Mouse (Mus musculus): ENCODE results near the gene Fam129a. TPM values are rescaled to one million over a fixed set of nuclear protein-coding genes. Genes with fewer than 3 reads are reported as not detected.

The Fam129a gene
- polyA plus RNA-seq, 1 experiment from 2014 or later = 0.60 TPM

DNA sequence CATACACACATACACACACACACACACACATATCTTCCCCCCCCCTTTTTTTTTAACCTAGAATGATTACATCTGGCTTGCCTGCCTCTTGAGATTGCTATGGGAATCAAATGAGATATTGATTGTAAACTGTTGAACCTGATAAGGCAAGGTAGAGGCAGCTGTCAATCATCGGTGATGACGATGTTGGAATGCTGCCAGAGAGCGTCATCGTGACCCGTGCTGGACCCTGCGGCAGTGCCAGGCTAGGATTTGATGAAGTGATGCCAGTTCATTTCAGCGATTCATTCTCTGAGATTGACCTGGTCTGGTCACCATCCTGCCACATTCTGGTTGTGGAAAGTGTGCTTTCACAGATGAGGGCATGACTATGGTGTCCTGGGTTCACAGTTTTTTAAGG lies 108.2 kb downstream of the Fam129a start:
- Histone ChIP-seq H3K4me3 (ENCODE audit: low read depth, low read length) (no peak overlapping the region), H3K27ac (ENCODE audit: low read depth, low read length) (no peak overlapping the region), H3K36me3 (ENCODE audit: control insufficient read depth, insufficient read depth, low read length) (no peaks in the 10 kb centered on the region), H3K27me3 (ENCODE audit: control insufficient read depth, insufficient read depth, low read length) (no peaks in the 10 kb centered on the region), H3K9me3 (ENCODE audit: control insufficient read depth, low read length) (no peaks in the 10 kb centered on the region), H3K4me2 (replicated peaks; ENCODE audit: low read depth, low read length) (no peak overlapping the region), H3K4me1 (replicated peaks; ENCODE audit: control insufficient read depth, insufficient read depth, low read length) (no peaks in the 10 kb centered on the region), H3K9ac (ENCODE audit: low read depth, low read length) (no peak overlapping the region)
- WGBS = 91% methylated on average over 7 of the region's 7 CpGs
- DNase-seq (ENCODE audit: low spot score) = no peak
- ATAC-seq (ENCODE audit: low FRiP score) = no peak

DNA sequence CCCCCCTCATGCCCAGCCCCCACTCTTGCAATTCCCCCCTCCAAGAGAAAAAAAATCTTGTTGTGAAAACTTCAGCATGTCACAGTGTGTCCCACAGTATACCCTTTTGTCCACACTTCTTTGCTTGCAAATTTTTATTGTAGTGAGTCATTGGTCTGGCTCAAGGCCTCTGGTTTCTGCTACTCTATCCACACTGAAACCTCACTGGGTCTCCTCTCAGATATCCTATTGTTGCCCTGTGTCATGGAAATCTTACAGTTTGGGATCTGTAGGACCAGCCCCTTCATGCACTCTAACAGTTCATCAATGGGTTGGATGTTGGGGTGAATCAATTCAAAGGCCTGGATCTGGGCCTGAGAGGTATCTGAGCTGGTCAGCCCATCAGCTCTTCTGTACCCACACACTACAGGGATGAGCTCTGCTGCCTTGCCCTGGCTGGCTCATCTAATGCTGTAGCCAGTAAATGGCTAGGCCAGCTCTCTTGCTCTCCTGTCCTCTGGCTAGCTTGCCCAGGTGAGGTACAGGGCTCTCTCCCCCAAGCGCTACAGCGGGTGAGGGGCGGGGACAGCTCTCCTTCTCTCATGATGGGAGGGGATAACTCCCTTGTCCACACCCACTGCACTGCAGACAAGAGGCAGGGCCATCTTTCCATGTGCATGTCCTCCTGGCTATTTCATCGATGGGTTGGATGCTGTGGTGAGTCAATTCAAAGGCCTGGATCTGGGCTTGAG lies 109.1 kb downstream of the Fam129a start:
- Histone ChIP-seq H3K4me1 (replicated peaks; ENCODE audit: control insufficient read depth, insufficient read depth, low read length) (no peaks in the 10 kb centered on the region), H3K4me2 (replicated peaks; ENCODE audit: low read depth, low read length) (no peak overlapping the region), H3K9me3 (ENCODE audit: control insufficient read depth, low read length) (no peaks in the 10 kb centered on the region), H3K4me3 (ENCODE audit: low read depth, low read length) (no peak overlapping the region), H3K27me3 (ENCODE audit: control insufficient read depth, insufficient read depth, low read length) (no peaks in the 10 kb centered on the region), H3K27ac (ENCODE audit: low read depth, low read length) (no peak overlapping the region), H3K9ac (ENCODE audit: low read depth, low read length) (no peak overlapping the region), H3K36me3 (ENCODE audit: control insufficient read depth, insufficient read depth, low read length) (no peaks in the 10 kb centered on the region)
- DNase-seq (ENCODE audit: low spot score) (no peak), ATAC-seq (ENCODE audit: low FRiP score) (no peak)
- 92% methylated on average over 4 of the region's 4 CpGs for WGBS

DNA sequence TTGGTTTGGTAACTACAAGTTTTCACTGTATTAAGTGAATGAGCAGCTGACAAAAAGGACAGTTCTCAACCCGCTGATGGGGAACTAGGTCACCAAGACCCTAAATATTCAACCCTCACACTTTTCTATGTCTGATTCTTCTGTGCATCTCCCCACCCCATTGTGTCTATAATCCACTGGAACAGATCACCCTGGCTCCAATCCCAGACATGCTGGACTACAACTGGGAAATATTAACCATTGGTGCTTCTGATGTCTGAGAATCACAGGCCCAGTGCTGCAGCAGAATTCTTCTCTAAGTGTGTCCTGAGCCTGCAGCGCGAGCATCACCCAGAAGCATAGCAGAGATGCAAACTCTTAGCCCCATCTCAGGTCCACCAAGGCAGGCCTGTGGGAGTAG lies 110.0 kb downstream of the Fam129a start:
- Histone ChIP-seq H3K9ac (ENCODE audit: low read depth, low read length) (no peak overlapping the region), H3K4me2 (replicated peaks; ENCODE audit: low read depth, low read length) (no peak overlapping the region), H3K27me3 (ENCODE audit: control insufficient read depth, insufficient read depth, low read length) (no peaks in the 10 kb centered on the region), H3K4me1 (replicated peaks; ENCODE audit: control insufficient read depth, insufficient read depth, low read length) (no peaks in the 10 kb centered on the region), H3K36me3 (ENCODE audit: control insufficient read depth, insufficient read depth, low read length) (no peaks in the 10 kb centered on the region), H3K4me3 (ENCODE audit: low read depth, low read length) (no peak overlapping the region), H3K9me3 (ENCODE audit: control insufficient read depth, low read length) (no peaks in the 10 kb centered on the region), H3K27ac (ENCODE audit: low read depth, low read length) (no peak overlapping the region)
- ATAC-seq (ENCODE audit: low FRiP score) = no peak
- DNase-seq (ENCODE audit: low spot score) = no peak
- WGBS = 96% methylated on average over 3 of the region's 3 CpGs

DNA sequence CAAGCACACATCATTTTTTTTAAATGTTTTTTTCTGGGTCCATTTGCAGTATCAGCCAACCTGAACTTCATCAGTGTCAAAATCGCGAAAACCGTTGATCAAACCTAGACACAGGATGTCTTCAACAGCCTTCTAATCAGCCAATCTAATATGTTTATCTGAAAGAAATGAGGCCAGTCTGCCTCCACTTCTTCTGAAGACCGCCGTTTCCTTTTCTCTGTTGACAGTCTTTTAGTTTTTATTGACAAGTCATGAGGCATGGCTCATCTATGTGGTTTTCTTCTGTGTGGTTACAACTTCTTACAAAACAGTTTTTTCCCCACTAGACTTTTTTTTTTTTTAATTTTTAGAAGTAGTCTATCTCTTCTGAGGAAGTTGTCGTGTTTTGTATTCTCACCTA lies 111.9 kb downstream of the Fam129a start:
- H3K9me3 ChIP-seq (ENCODE audit: control insufficient read depth, low read length) = no peaks in the 10 kb centered on the region
- WGBS = 86% methylated on average over 6 of the region's 6 CpGs
- no peak for DNase-seq (ENCODE audit: low spot score)
- H3K4me1 ChIP-seq (replicated peaks; ENCODE audit: control insufficient read depth, insufficient read depth, low read length) = no peaks in the 10 kb centered on the region
- no peak overlapping the region for H3K9ac ChIP-seq (ENCODE audit: low read depth, low read length)
- no peak overlapping the region for H3K4me2 ChIP-seq (replicated peaks; ENCODE audit: low read depth, low read length)
- no peak for ATAC-seq (ENCODE audit: low FRiP score)
- no peak overlapping the region for H3K27ac ChIP-seq (ENCODE audit: low read depth, low read length)
- H3K36me3 ChIP-seq (ENCODE audit: control insufficient read depth, insufficient read depth, low read length) = no peaks in the 10 kb centered on the region
- H3K27me3 ChIP-seq (ENCODE audit: control insufficient read depth, insufficient read depth, low read length) = no peaks in the 10 kb centered on the region
- no peak overlapping the region for H3K4me3 ChIP-seq (ENCODE audit: low read depth, low read length)

DNA sequence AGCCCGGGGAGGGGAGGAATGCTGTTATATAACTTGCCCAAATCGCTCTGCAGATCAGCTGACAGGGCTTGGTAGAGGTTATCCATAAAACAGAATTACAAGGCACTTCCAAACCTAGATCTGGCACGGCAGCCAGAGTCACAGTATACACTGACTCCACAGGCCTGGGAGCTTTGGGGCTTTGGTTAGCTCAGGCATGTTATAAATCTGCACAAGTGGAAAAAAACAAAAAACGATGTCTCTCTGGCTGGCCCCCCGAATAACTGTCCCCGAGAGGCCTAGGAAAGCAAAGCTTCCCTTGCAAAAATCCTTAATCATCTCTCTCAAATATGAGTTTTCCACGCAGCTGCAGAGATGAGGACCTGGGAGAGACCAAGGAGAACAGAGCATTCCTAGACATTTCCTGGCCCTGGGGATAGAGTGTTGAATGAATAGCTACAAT lies 113.5 kb downstream of the Fam129a start:
- no peak for DNase-seq (ENCODE audit: low spot score)
- Histone ChIP-seq H3K36me3 (ENCODE audit: control insufficient read depth, insufficient read depth, low read length) (no peaks in the 10 kb centered on the region), H3K27me3 (ENCODE audit: control insufficient read depth, insufficient read depth, low read length) (no peaks in the 10 kb centered on the region), H3K4me1 (replicated peaks; ENCODE audit: control insufficient read depth, insufficient read depth, low read length) (no peaks in the 10 kb centered on the region), H3K27ac (ENCODE audit: low read depth, low read length) (no peak overlapping the region), H3K4me2 (replicated peaks; ENCODE audit: low read depth, low read length) (no peak overlapping the region), H3K4me3 (ENCODE audit: low read depth, low read length) (no peak overlapping the region), H3K9me3 (ENCODE audit: control insufficient read depth, low read length) (no peaks in the 10 kb centered on the region), H3K9ac (ENCODE audit: low read depth, low read length) (no peak overlapping the region)
- no peak for ATAC-seq (ENCODE audit: low FRiP score)
- 83% methylated on average over 7 of the region's 7 CpGs for WGBS

DNA sequence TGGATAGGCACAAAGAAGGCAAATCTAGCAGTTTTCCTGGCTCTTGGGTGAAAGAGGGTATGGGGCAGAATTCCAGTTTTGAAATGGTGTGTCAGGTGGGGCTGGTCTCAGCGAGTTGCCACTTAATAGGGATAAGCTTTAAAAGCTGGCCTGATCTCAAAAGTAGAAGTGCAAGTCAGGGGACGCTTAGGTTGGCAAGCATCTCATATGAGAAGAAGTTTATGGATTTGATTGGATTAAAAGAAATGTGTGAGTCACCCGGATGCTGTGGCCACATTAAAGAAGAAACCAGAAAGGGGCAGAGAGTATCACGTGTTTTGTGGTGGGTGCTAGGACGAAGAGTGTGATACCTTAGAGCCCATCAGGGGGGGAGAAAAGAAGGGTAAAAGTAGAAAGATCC lies 114.0 kb downstream of the Fam129a start:
- Histone ChIP-seq H3K9ac (ENCODE audit: low read depth, low read length) (no peak overlapping the region), H3K27ac (ENCODE audit: low read depth, low read length) (no peak overlapping the region), H3K36me3 (ENCODE audit: control insufficient read depth, insufficient read depth, low read length) (no peaks in the 10 kb centered on the region), H3K9me3 (ENCODE audit: control insufficient read depth, low read length) (no peaks in the 10 kb centered on the region), H3K4me1 (replicated peaks; ENCODE audit: control insufficient read depth, insufficient read depth, low read length) (no peaks in the 10 kb centered on the region), H3K27me3 (ENCODE audit: control insufficient read depth, insufficient read depth, low read length) (no peaks in the 10 kb centered on the region), H3K4me2 (replicated peaks; ENCODE audit: low read depth, low read length) (no peak overlapping the region), H3K4me3 (ENCODE audit: low read depth, low read length) (no peak overlapping the region)
- DNase-seq (ENCODE audit: low spot score) (no peak), ATAC-seq (ENCODE audit: low FRiP score) (no peak)
- 82% methylated on average over 5 of the region's 5 CpGs for WGBS

DNA sequence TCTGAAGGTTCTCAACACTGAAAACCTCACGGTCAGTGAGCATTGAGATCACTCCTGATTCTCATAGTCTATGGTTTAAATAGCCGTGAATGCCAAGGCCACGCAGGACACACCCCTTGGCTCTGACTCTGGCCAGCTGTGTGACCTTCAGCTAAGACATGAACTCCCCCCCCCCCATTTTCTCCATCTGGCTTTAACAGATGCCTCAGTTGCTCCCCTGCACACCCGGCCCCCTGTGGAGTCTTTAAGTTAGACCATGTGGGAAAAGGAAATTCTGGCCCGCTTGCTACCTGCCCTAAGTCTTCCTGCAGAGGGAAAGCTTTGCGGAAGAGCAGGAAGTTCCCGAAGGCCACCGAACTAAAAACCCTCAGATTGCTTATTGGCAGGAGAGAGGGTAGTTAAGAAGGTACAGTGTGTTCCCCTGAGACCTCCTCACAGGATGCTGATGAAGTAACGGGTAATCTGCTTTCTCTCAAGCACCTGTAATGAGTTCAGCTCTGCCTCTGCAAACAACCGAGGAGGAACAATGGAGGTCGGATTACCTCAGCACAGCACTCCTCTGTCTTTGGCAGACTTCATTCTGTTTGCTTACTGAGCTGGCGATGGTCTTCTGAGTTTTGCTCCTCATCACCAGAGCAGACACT lies 114.8 kb downstream of the Fam129a start:
- Histone ChIP-seq H3K36me3 (ENCODE audit: control insufficient read depth, insufficient read depth, low read length) (no peaks in the 10 kb centered on the region), H3K9ac (ENCODE audit: low read depth, low read length) (no peak overlapping the region)
- WGBS = 16% methylated on average over 12 of the region's 12 CpGs

DNA sequence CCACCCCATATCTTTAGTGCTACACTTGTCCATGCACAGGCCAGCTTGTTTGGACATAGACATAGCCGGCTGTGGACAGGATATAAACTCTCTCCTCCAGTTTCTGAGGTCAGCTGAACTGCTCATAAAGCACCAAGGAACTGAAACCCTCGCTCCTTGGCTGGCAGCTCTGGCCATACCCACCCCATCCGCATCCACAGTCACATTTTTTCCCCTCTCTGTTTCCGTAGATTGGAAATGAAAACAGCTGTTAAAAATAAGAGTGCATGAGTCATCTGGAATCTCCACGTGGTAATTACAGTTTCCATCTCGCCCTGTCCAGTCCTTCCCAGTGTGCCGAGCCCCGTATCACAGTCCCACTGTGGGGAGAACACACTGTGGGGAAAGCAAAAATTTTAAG lies 115.7 kb downstream of the Fam129a start:
- Histone ChIP-seq H3K4me1 (replicated peaks; ENCODE audit: control insufficient read depth, insufficient read depth, low read length) (no peaks in the 10 kb centered on the region), H3K4me3 (ENCODE audit: low read depth, low read length) (no peak overlapping the region), H3K27ac (ENCODE audit: low read depth, low read length) (no peak overlapping the region), H3K9me3 (ENCODE audit: control insufficient read depth, low read length) (no peaks in the 10 kb centered on the region), H3K27me3 (ENCODE audit: control insufficient read depth, insufficient read depth, low read length) (no peaks in the 10 kb centered on the region), H3K36me3 (ENCODE audit: control insufficient read depth, insufficient read depth, low read length) (no peaks in the 10 kb centered on the region), H3K4me2 (replicated peaks; ENCODE audit: low read depth, low read length) (no peak overlapping the region), H3K9ac (ENCODE audit: low read depth, low read length) (no peak overlapping the region)
- DNase-seq (ENCODE audit: low spot score) (no peak), ATAC-seq (ENCODE audit: low FRiP score) (no peak)
- WGBS = 61% methylated on average over 8 of the region's 8 CpGs

More for the DNA sequence above, 114.8 kb downstream of the Fam129a start:
- H3K4me2 ChIP-seq (replicated peaks; ENCODE audit: low read depth, low read length) = no peak overlapping the region
- no peak overlapping the region for H3K27ac ChIP-seq (ENCODE audit: low read depth, low read length)
- H3K4me3 ChIP-seq (ENCODE audit: low read depth, low read length) = no peak overlapping the region
- H3K27me3 ChIP-seq (ENCODE audit: control insufficient read depth, insufficient read depth, low read length) = no peaks in the 10 kb centered on the region
- H3K4me1 ChIP-seq (replicated peaks; ENCODE audit: control insufficient read depth, insufficient read depth, low read length) = no peaks in the 10 kb centered on the region
- ATAC-seq (ENCODE audit: low FRiP score) (no peak), DNase-seq (ENCODE audit: low spot score) (no peak)
- no peaks in the 10 kb centered on the region for H3K9me3 ChIP-seq (ENCODE audit: control insufficient read depth, low read length)

DNA sequence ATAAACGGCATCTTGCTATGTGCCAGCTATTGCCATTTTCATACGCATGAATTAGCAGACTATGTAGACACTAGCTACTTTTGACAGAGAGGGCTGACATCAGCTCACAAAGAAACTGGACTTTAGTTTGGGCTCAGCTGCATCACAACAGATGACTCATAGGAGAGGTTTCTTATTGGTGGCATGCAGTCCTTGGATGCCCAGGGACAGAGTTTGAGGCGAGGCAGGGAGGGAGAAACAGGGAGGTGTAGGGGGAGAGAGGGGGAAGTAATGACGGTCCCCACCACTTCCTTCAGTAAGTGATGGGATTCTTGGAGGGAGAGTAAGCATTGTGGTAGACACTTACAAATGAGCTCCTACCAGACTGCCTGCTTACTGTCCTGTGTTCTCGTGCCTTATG lies 118.0 kb downstream of the Fam129a start:
- H3K4me1 ChIP-seq (replicated peaks; ENCODE audit: control insufficient read depth, insufficient read depth, low read length) = no peaks in the 10 kb centered on the region
- H3K27me3 ChIP-seq (ENCODE audit: control insufficient read depth, insufficient read depth, low read length) = no peaks in the 10 kb centered on the region
- no peak overlapping the region for H3K9ac ChIP-seq (ENCODE audit: low read depth, low read length)
- DNase-seq (ENCODE audit: low spot score) (no peak), ATAC-seq (ENCODE audit: low FRiP score) (no peak)
- 80% methylated on average over 5 of the region's 5 CpGs for WGBS
- H3K4me3 ChIP-seq (ENCODE audit: low read depth, low read length) = no peak overlapping the region
- no peaks in the 10 kb centered on the region for H3K36me3 ChIP-seq (ENCODE audit: control insufficient read depth, insufficient read depth, low read length)
- H3K4me2 ChIP-seq (replicated peaks; ENCODE audit: low read depth, low read length) = no peak overlapping the region
- no peak overlapping the region for H3K27ac ChIP-seq (ENCODE audit: low read depth, low read length)
- no peaks in the 10 kb centered on the region for H3K9me3 ChIP-seq (ENCODE audit: control insufficient read depth, low read length)
